Comparison of ENCODE assay signal across 27 mouse cellular contexts in genomic region chr1:131287267-131287666, GRCm38 (mm10). TPM values are rescaled to one million over a fixed set of nuclear protein-coding genes. Genes with fewer than 3 reads are reported as not detected.
A peak's percentile ranks its signal among the peaks of the same experiment; 100 is the strongest.
DNase-seq lines count a peak whose midpoint lies in the region; ATAC-seq and TF ChIP-seq lines count a peak whose summit lies in the region.
"Had no signal": no experiment of that assay in that cellular context is flagged by ENCODE, and none has a peak within 500 bp of the region (broad histone marks: within the 10 kb centered on the region; RNA-seq: fewer than 3 reads in every experiment).

No protein-coding gene starts in this region.

- peak overlapping the region; percentile 28; the same call in 1 of the 2 replicates for H3K9ac ChIP-seq in heart, embryonic 12.5 days
- H3K9ac ChIP-seq in lung, postnatal 0 days (replicated peaks; ENCODE audit: low read depth), result no peak overlapping the region
- H3K9ac ChIP-seq in forebrain, embryonic 11.5 days (ENCODE audit: low read length), result no peak overlapping the region
- H3K9ac ChIP-seq: embryonic facial prominence, embryonic 13.5 days; hindbrain, embryonic 14.5 days; limb, embryonic 13.5 days; neural tube, embryonic 12.5 days had no signal

- H3K4me1 ChIP-seq in heart, embryonic 12.5 days (replicated peaks), result peaks cover 18% of the 10 kb centered on the region
- H3K4me1 ChIP-seq in lung, postnatal 0 days (ENCODE audit: insufficient read depth, low read depth, low read length), result no peaks in the 10 kb centered on the region
- H3K4me1 ChIP-seq in forebrain, embryonic 11.5 days (replicated peaks; ENCODE audit: control insufficient read depth, insufficient read depth, low read length), result no peaks in the 10 kb centered on the region
- H3K4me1 ChIP-seq: forebrain, embryonic 10.5 days; neural tube, embryonic 12.5 days had no signal

- H3K9me3 ChIP-seq in heart, embryonic 12.5 days (replicated peaks), result no peaks in the 10 kb centered on the region
- H3K9me3 ChIP-seq in lung, postnatal 0 days (ENCODE audit: low read length), result no peaks in the 10 kb centered on the region
- no peaks in the 10 kb centered on the region for H3K9me3 ChIP-seq in forebrain, embryonic 11.5 days (ENCODE audit: control insufficient read depth, low read length)
- H3K9me3 ChIP-seq: embryonic facial prominence, embryonic 13.5 days; forebrain, embryonic 10.5 days; limb, embryonic 13.5 days; neural tube, embryonic 12.5 days had no signal

- TF ChIP-seq EP300 in lung, postnatal 0 days (IDR thresholded peaks at IDR 0.05), result no peak

- 47% methylated on average over 2 of the region's 2 CpGs for WGBS in heart, embryonic 12.5 days
- WGBS in lung, postnatal 0 days, result 41% methylated on average over 2 of the region's 2 CpGs
- WGBS in forebrain, embryonic 11.5 days, result 83% methylated on average over 2 of the region's 2 CpGs

- H3K27ac ChIP-seq in heart, embryonic 12.5 days (ENCODE audit: poor library complexity, severe bottlenecking), result peak overlapping the region; percentile 30; the same call in 1 of the 2 replicates
- H3K27ac ChIP-seq in lung, postnatal 0 days (ENCODE audit: low read length), result no peak overlapping the region; the same call in 1 of the 2 replicates
- H3K27ac ChIP-seq in forebrain, embryonic 11.5 days (ENCODE audit: low read depth, low read length), result no peak overlapping the region
- H3K27ac ChIP-seq: embryonic facial prominence, embryonic 13.5 days; forebrain, embryonic 10.5 days; gastrocnemius, adult 2 months; hindbrain, embryonic 14.5 days; layer of hippocampus, adult 2 months; limb, embryonic 13.5 days; neural tube, embryonic 12.5 days had no signal

- DNase-seq in heart, adult 18-20 months, result no peak
- no peak for DNase-seq in lung, postnatal 0 days (ENCODE audit: low spot score)
- no peak for DNase-seq in lung, postnatal 14 days
- DNase-seq in left cerebral cortex, adult 18-20 months (ENCODE audit: low spot score in 2 of 2), result no peak
- no peak for DNase-seq in forebrain, embryonic 11.5 days (ENCODE audit: low spot score)
- DNase-seq: adrenal gland, postnatal 36 days; cerebellum, adult 8-10 months; gastrocnemius, adult 2 months; gastrocnemius, postnatal 36 days; heart, postnatal 10 days; kidney, postnatal 36 days; thymus, postnatal 4 days had no signal

- H3K4me2 ChIP-seq in heart, embryonic 12.5 days, result no peak overlapping the region
- no peak overlapping the region for H3K4me2 ChIP-seq in lung, postnatal 0 days (replicated peaks; ENCODE audit: low read depth, low read length)
- no peak overlapping the region for H3K4me2 ChIP-seq in forebrain, embryonic 11.5 days (ENCODE audit: low read depth, low read length, severe bottlenecking)
- H3K4me2 ChIP-seq: embryonic facial prominence, embryonic 13.5 days; heart, embryonic 11.5 days; hindbrain, embryonic 14.5 days; limb, embryonic 13.5 days; midbrain, embryonic 11.5 days; neural tube, embryonic 12.5 days had no signal

- no peak overlapping the region for H3K4me3 ChIP-seq in heart, embryonic 12.5 days
- no peak overlapping the region for H3K4me3 ChIP-seq in lung, postnatal 0 days (ENCODE audit: low read depth, low read length)
- H3K4me3 ChIP-seq in forebrain, embryonic 11.5 days (ENCODE audit: low read depth, low read length), result no peak overlapping the region
- H3K4me3 ChIP-seq: embryonic facial prominence, embryonic 13.5 days; forebrain, embryonic 10.5 days; gastrocnemius, adult 2 months; layer of hippocampus, adult 2 months; limb, embryonic 13.5 days; myocyte; neural tube, embryonic 12.5 days had no signal

- no peaks in the 10 kb centered on the region for H3K27me3 ChIP-seq in heart, embryonic 12.5 days (replicated peaks)
- H3K27me3 ChIP-seq in lung, postnatal 0 days (replicated peaks; ENCODE audit: insufficient read depth, low read length), result no peaks in the 10 kb centered on the region
- no peaks in the 10 kb centered on the region for H3K27me3 ChIP-seq in forebrain, embryonic 11.5 days (ENCODE audit: control insufficient read depth, insufficient read depth, low read length)
- H3K27me3 ChIP-seq: embryonic facial prominence, embryonic 13.5 days; limb, embryonic 13.5 days; neural tube, embryonic 12.5 days; Patski had no signal

- no peak for ATAC-seq in heart, embryonic 12.5 days (ENCODE audit: insufficient number of reproducible peaks, low FRiP score)
- ATAC-seq in lung, postnatal 0 days, result peak; percentile 27; the same call in 1 of the 2 replicates
- peak; percentile 68 for ATAC-seq in megakaryocyte, adult 5-6 weeks (ENCODE audit: poor library complexity, severe bottlenecking)
- ATAC-seq in forebrain, embryonic 11.5 days (replicated peaks; ENCODE audit: low FRiP score), result no peak
- ATAC-seq: forebrain, embryonic 16.5 days; intestine, postnatal 0 days; midbrain, embryonic 16.5 days; Patski had no signal

- no peak for TF ChIP-seq CTCF in lung, postnatal 0 days (IDR thresholded peaks at IDR 0.05)

- peaks cover 40% of the 10 kb centered on the region for H3K36me3 ChIP-seq in heart, embryonic 12.5 days
- H3K36me3 ChIP-seq in lung, postnatal 0 days (ENCODE audit: insufficient read depth, low read length), result peaks cover 14% of the 10 kb centered on the region; the same call in 1 of the 2 replicates
- H3K36me3 ChIP-seq in forebrain, embryonic 11.5 days (ENCODE audit: control insufficient read depth, insufficient read depth, low read length), result no peaks in the 10 kb centered on the region; the same call in 1 of the 2 replicates

RNA-seq across cellular contexts. Expression of gene Ikbke, which starts 7.9 kb away (rescaled TPM):
- polyA plus RNA-seq in heart, embryonic 12.5 days (2016; fragmentation: Nextera tagmentation; extraction: Ambion mirVana), result 2.8 and 3.4 TPM in 2 replicates
- 1 to 10 TPM; 1.5 to 2.6 TPM for total RNA-seq in heart, adult 18-20 months (2021)
- 2.9 and 4.1 TPM in 2 replicates for polyA plus RNA-seq in lung, postnatal 0 days (2015; fragmentation: Nextera tagmentation; extraction: Ambion mirVana)
- total RNA-seq in megakaryocyte, adult 5-6 weeks (2015), result 18.6 and 28.4 TPM in 2 replicates
- 24.1 and 24.9 TPM in 2 replicates for total RNA-seq in megakaryocyte, adult 5-6 weeks (2017)
- 1 to 10 TPM; 1.5 to 1.8 TPM for total RNA-seq in left cerebral cortex, adult 18-20 months (2021)
- polyA plus RNA-seq in forebrain, embryonic 11.5 days (2014; fragmentation: Nextera tagmentation; extraction: Ambion mirVana), result 0.55 and 0.83 TPM in 2 replicates

RNA-seq across cellular contexts. Expression of gene Rassf5, which starts 42.2 kb away (rescaled TPM):
- polyA plus RNA-seq in heart, embryonic 12.5 days (2016; fragmentation: Nextera tagmentation; extraction: Ambion mirVana), result 27.0 and 27.2 TPM in 2 replicates
- 1 to 10 TPM; 2.2 to 4.4 TPM for total RNA-seq in heart, adult 18-20 months (2021)
- polyA plus RNA-seq in lung, postnatal 0 days (2015; fragmentation: Nextera tagmentation; extraction: Ambion mirVana), result 7.5 and 8.3 TPM in 2 replicates
- 81.7 and 97.9 TPM in 2 replicates for total RNA-seq in megakaryocyte, adult 5-6 weeks (2015)
- total RNA-seq in megakaryocyte, adult 5-6 weeks (2017), result 99.6 and 110 TPM in 2 replicates
- total RNA-seq in left cerebral cortex, adult 18-20 months (2021), result 10 to 100 TPM; 27.7 to 28.1 TPM
- polyA plus RNA-seq in forebrain, embryonic 11.5 days (2014; fragmentation: Nextera tagmentation; extraction: Ambion mirVana), result 0.95 and 1.3 TPM in 2 replicates

Comparison
In these comparisons a context has a peak if more than half of its experiments do, and no peak if none do; other contexts are left out.
1. ATAC-seq: peak in lung, postnatal 0 days (single experiment) and megakaryocyte, adult 5-6 weeks (single experiment); none in heart, embryonic 12.5 days (single experiment) and forebrain, embryonic 11.5 days (single experiment).
2. RNA of gene Ikbke, which starts 7.9 kb away (total RNA-seq): 18.6 to 28.4 TPM in megakaryocyte, adult 5-6 weeks; 1.5 to 2.6 TPM in heart, adult 18-20 months and 1.5 to 1.8 TPM in left cerebral cortex, adult 18-20 months; every median in the first group is over 4 times any median in the second.
3. RNA of gene Rassf5, which starts 42.2 kb away (total RNA-seq): 81.7 to 110 TPM in megakaryocyte, adult 5-6 weeks and 27.7 to 28.1 TPM in left cerebral cortex, adult 18-20 months; 2.2 to 4.4 TPM in heart, adult 18-20 months; every median in the first group is over 4 times any median in the second.